Mouse (Mus musculus) frontal cortex, postnatal 36 days (tissue): ENCODE measurements around the gene Wasf1.

Source experiments
- DNase-seq, 2 experiments: peaks; one replicate each; pipeline ENCODE4 v3.0.0; 2022; ENCODE audit warnings: low spot score in 2 of 2

The Wasf1 gene

DNA sequence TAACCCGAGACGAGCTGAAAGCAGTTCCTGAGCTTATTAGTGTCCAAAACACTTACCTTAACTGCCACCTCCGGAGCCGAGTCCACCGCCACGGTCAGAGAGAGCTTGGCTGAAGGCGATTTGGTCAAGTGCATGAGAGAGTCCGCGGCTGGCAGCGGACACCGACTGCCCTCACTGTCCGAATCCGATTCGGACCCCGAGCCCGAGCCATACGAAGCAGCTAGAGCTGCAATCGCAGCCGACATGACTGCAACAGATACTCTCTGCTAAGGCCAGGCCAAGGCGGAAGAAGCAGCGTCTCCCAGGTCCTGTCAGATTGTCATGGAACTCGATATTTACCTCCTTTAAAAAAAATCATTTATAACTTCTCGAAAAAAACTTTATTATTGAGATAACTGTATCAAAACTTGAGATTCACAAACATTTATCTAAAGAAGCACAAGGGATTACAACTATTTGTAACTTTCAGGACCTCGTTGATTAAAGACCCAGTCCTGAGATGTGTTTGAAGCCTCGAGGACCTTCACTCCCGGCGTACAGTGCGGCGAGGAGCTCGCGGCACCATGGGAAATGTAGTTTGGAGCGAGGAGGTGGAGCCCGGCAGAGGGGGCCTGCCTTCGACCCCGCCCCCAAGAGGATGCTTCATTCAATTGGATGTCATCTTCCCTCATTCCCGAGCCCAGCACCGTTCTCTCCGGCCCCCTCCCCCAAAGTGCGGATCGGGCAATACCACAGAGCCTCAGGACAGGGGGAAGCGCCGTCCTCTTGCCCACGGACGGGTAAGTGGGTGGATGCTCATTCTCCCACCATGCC, at the start of gene Wasf1, which contains the start of gene Cdc40:
TSS of gene Wasf1 (plus strand) at position 645 of the 813 bp plus-strand sequence.
TSS of gene Cdc40 (minus strand) at position 481 of the 813 bp plus-strand sequence.
- DNase-seq = peak; percentile 98 to 99

DNA sequence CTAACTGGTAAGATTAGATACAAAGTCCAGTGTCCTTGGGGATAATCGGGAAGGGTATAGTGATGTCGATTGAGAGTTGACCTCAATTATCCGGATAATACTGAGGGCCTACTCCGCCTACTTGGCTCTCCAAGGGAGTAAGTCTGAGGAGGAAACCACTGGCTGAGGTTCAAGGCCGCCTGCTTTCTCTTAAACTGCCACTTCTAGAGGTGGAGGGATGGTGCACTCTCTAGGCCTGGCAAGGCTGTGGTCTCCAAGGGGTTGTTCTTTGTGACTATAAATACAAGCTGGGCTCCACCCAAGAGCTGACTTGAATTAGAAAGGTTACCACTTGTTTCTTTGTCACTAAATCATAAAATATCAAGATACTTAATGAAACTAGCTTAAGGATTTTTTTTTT, 43.2 kb upstream of the Wasf1 start:
- DNase-seq = no peak

DNA sequence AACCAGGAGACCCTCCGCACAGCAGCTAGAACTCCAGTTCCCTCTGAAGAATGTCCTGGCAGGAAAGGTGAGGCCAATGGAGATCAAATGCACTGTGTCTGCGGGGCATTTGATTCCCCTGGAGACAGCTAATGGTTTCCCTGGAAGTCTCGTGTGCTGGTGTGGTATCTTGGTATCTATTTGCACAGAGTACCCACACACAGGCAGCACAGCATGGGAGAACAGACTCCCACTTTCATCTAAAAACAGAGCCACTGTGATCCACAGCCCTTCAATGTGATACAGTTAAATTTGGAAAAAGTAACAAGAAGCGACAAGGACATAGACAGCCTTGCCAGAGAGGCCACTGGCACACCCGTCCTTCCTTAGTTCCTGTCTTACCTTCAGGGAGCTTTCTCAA, 39.4 kb upstream of the Wasf1 start:
- peak in 1 of 2 experiments; percentile 70 for DNase-seq

DNA sequence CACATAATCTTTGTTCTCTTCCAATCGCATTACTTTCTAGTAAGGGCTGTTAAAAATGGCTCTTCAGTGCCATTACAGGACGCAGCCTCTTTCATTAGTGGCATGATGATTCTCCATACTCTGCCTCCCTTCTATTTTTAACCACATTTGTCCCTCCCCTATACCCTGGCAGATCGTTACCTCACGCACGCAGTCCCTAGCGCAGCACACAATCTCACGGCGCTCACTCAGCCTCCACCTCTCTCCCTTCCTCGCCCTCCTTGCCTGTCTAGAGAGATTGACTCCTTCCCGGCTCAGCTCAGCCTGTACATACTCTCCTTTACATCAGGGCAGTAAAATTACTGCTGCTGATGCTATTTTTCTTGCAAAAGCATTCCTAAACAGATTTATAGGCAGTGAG, 38.7 kb upstream of the Wasf1 start:
- DNase-seq = no peak

DNA sequence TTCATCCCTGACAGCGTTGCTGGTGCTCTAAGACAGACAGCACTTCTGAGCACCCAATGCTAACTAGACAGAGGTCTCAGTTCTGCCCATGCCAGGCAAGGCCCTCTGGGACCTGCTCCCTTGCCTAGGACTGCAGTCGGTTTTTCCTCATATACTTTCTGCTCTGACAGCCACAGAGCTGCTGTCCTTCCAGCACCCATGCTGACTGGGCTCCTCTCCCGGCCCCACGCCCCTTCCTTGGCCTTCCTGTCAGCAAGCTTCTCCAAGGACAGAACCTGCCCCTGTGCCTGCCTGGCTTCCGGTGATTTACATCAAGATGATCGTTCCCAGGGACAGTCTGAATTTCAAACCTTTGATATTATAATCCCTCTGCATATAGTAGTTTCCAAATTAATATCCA, 37.6 kb upstream of the Wasf1 start:
- DNase-seq = no peak

DNA sequence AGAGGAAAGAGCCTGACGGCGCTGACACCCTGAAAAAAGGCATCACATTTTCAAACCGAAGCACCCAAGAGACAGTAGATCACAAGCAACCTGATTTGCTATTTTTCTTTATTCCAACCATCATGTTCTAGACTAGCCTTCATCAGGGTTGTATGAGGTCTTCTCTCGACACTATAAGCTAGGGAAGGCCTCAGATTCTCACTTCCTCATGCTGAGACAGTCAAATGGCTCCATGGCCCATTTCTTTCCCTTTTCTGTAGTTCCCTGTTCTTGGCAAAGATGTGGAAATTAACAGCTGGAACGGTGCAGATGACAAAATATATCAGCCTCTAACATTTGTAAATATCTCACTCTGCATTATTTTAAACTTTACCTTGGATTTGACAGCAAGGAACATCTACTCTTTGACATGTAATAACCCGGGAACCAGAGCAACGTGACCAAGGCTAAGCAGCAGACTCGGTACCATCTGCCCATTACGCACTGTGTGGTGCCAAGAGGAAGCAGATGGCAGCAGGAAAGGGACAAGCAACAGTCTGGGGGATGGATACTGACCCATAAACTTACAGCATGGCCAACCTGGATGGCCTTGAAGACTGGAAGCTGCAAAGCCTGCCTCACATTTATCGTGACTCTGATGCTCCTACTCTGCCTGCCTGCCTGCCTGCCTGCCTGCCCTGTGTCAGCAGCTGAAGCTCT, 36.0 kb upstream of the Wasf1 start:
- DNase-seq = no peak

DNA sequence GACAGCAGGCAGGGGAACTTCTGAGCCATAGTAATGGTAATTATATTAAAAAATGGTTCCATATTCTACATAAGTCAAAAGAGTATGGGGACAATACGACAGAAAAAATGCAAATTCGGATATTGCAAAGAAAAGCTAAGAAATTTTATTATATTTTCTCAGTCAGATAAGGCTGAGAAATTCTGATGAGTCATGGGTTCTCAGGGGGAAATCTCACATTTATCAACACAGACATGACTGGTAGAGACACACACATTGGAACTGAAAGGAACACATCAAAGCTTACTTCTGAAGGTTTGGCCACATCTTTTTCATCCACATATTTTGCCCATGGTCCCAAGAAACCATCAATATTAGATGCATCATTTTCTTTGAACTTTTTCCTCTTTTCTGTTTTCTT, 32.6 kb upstream of the Wasf1 start:
- DNase-seq = no peak

DNA sequence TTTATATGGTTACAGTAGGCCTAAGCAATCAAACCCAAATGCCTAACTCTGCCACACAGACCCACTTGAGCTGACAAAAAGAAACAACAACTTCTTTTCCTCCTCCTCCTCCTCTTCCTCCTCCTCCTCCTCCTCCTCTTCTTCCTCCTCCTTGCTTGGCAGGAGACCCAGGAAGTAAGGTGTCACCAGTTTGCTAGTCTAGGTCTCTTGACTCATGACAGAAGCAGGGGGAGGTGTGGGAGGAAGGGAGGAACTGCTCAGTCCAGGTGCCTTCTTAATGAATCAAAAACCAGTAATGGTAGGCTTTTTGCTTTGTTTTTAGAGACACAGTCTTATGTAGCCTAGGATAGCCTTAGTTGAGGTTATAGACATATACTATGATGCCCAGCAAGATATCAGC, 32.1 kb upstream of the Wasf1 start:
- DNase-seq = no peak

DNA sequence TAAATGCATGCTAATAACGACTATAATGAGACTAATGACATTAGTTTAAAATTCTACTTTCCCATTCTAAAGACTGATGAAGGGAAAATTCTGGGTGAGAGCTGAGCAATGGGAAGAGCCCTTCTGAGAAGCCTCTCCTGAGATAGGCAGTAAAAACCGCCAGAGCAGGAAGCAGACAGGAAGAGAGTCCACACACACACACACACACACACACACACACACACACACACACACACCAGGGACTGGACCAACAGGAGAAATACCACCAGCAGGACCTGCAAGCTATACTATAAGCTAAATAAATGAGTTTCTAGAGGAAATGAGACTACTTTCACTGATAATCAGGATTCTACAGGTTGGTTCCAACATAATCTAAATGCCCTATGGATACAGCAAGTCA, 27.7 kb upstream of the Wasf1 start:
- DNase-seq = no peak

DNA sequence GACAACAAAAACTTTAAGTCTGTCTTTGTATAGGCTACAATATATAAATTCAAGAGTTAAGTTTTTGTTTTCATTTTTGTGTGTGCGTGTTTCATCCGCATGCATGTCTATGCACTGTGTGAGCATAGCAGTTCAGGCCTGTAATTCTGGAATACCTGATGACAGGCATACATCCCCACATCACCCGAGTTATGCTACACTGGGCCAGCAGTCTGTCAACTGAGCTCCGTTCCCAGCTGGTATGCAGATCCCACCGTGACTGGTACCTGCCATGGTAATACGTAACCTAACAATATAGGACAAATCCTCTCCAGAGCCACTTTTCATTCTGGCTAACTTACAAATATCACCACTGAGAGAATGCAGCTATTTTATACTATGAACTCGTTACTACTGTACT, 26.6 kb upstream of the Wasf1 start:
- DNase-seq = no peak

DNA sequence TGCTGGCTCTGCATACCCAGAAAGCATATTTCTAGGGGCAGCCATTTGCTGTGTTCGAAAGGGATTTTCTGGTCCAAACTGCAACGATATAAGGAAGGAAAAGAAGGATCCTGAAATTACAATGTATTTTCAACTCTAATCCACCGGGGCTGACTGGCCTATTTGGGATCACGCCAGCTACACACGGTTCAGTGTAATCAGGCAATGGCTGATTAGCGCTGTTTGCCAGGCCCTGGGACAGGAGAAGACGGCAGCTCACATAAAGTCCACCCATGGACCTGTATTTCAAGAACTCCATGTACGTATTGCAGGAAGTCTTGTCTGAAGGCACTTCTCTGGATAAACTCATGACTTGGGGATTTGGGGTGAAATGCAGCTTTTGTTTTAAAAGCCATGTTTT, 25.7 kb upstream of the Wasf1 start:
- DNase-seq = no peak

DNA sequence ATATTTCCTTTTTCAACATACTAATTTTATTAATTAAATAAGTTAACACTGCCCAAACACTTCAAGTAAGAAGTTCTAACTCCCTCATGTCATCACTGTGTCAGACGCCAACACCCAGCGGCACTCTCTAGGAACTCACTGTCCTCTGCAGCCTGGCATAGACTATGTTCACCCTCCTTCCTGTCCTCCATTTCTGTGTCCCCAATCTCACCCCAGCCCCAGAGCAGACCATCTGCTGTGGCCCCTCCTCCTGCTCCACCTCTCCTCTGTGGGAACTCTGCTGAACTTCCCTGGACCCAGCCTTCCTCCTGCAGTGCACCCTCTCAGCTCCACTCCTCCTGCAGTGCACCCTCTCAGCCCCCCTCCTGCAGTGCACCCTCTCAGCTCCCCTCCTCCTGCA, 15.2 kb upstream of the Wasf1 start:
- DNase-seq = no peak

DNA sequence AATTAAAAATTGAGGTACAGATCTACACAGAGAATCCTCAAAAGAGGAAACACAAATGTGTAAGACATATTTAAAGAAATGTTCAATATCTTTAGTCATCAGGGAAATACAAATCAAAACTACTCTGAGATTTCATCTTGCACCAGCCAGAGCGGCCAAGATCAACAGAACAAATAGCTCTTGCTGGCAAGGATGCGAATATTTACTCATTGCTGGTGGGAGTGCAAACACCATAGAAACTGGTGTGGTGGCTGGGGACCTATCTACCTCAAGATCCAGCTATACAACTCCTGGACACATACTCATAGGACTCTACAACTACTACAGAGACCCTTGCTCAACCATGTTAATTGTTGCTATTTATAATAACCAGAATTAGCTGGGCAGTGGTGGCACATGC, 12.0 kb upstream of the Wasf1 start:
- DNase-seq = no peak

DNA sequence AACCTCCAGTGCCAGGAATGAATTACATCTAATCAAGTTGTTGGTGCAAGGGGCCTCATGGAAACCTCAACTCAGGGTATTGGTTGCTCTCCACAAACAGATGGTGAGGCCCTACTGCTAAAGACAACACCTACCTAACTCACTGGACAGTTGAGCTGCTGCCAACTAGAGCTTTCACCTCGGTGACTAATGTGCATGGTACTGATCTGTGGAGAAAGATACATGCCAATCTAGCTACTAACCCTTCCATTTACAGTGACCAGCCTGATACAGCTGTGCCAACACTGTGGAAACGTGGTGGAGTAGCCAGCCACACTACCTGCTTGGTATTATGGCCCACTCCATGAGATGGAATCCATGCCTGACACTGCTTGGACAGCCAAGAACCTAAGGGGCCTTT, 11.2 kb upstream of the Wasf1 start:
- no peak for DNase-seq

DNA sequence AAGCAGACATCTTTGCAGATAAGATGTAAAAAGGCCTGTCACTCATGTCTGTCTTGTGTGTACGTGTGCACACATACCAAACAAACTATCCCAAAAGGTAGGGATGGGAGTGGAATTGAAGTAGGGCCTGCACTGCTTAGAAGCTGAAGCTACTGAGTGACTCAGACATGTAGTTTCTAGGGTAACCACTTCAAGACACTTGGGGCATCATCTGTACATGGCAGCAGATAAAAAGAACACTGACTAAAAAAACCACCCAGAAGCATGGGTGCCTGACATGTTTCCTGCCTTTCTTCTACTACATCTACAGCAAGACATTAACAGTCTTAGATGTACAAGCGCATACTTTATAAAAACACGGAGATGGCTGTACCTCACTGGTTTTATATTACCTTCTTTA, 5.0 kb upstream of the Wasf1 start:
- DNase-seq = no peak

DNA sequence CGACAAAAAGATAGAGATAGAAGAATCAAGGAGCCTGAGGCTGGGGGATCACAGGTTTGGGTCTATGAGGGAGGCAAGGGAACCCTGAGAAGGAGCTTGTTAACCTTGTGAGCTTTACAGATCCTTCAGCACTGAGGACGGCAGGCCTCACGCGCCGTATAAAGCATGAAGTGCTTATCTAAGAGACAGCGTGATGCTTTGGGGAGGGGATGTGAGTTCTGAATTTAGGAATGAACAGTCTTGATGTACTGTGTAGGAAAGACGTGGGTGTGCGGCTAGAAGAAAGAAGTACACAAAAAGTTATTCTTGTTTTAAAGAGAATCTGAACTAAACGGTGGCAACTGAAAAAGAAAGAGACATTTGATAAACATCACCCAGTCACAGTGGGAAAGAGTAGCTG, 3.3 kb upstream of the Wasf1 start:
- DNase-seq = peak in 1 of 2 experiments; percentile 52

DNA sequence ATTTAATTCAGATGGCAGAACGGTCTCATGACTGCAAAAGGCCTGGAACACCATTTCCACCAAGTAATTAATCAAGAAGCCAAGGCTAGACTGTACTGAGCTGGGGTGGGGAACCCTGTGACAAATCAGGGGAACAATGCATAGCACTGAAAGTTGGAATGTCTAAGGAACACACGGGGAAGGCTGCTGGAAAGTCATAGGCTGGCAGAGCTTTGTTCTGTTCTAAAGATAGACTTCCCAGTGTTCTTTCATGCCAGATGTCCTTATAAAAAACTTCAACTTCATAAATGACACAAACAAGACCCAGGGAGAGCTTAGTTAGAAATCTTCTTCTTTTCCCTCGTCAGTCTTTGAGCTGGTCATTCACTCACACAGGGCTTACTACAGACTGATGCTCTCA, 2.0 kb upstream of the Wasf1 start:
- no peak for DNase-seq

DNA sequence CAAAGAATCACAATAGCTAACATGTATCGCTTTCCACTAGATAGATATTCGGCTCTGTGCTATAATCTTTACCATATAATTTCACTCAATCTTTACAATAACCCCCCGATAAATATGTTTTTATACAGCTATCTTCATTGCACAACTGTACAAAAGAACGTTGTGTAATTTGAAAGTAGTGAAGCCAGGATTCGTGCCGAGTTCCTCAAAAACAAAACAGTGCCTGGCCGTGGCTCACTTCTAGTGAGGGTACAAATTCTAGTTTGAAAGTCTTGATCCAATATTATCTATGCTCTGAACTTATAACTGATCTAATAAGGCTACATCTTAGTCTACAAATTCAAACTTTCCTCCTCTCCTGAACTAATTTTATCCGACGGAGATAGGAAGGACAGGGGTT, 942 bp upstream of the Wasf1 start:
- no peak for DNase-seq

DNA sequence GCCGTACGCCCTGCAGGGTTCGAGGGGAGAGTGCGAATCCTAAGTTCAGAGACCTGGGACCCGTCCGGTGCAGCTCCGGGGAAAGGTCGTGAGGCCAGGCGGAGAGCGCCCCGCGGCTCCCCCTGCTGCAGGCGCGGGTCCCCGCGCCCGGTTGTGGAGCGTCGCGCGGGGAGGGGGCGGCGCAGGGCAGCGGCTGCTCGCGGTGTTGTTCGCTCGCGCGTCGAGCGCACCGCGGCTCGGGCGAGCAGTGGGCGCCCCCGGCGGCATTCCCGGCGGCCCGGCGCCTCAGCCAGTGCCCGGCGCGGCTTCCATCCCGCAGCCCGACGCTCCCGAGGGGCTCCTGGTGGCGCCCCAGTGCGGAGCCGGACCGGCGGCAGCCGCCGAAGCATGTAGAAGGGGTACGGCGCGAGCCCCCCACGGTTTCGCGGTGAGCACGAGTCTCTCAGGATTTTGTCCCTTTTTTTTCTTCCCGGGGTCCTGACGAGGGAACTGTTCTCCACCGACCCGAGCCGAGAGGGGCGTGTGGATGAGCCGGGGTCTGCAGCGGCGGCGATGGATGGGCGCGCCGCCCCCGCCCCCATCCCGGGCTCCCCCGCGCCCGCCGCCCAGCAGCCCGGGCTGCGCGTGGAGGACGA, 486 bp downstream of the Wasf1 start:
- peak in 1 of 2 experiments; percentile 40 for DNase-seq

DNA sequence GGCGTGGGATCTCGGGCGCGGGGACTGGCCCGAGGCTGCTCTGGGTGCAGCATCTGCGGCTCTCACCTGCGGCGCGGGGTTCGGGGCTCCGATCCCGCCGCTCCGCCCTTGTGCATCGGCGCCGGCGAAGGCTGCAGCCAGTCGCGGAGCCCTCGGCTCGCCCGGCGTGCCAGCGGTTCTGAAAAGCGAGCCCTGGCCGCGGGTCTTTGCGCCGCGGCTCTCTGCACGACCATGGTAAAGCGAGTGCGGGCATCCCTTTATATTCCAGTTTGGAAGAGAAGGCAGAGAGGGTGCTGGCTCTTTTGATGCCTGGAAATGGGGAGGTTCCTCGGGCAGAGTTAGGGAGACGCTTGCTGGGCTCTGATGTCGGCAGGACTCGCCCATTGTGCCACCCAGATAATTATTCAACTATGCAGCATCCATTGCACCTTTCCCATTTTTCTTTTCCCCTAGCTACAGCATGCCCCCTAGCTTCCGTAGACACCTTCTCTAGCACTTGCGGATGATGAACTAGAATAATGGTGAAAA, 1.1 kb downstream of the Wasf1 start:
- peak; percentile 48 to 54 for DNase-seq

DNA sequence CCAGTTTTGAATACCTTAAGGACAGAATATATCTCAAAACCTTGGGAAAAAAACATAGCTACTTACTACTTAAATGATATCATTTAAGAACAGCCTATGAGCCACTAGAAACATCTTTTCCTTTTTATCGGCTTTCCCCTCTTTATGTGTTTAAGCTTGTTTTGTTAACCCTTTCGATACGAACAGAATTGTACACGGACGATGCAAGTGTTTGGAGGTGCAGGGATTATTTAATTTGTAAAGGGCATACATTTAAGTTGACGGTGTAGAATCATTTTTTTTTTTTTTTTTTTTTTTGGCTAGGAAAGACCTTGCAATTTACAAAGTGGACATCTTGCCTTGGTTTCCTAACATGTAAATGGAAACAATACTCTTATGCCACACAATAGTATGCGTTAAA, 2.2 kb downstream of the Wasf1 start:
- no peak for DNase-seq

DNA sequence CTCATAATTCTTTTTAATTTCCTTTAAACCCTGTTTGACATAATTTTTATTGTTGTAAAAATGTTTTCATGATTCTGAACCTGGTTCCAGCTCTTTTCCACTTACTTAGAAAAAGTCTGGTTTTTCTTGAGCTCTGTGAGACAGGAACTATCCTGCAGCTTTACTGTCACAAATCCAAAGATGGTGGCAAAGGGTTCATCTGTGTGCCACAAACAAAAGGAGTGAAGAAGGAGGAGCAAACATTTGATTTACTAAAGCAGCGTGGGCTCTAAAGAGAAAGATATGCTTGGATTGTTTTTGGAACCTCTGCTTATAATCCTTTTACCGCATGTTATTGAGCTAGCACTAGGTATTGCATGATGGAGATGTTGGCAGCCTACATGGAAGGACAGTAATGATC, 4.0 kb downstream of the Wasf1 start:
- no peak for DNase-seq

DNA sequence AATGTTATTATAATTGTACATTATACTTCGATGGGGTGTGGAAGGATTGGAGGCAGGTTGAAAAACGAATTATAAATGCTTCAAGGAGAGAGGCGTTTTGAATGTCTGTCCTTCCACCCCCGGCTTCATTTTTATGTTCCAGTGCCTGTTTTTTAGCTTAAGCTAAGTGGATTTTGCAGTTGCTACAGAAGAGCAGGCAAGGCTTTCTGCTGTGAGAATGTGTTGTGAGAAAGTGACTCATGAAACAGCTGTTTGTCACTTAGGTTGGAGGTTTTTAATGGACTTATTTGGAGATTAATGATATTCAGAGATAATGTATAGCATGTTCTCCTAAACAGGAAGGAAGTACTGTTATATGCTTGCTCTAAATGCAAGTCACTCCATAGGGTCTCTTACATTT, 5.9 kb downstream of the Wasf1 start:
- DNase-seq = no peak
